Mouse (Mus musculus) cortical plate, adult 2 months (tissue): Measurements from ENCODE around the gene Dnttip2.

Experiments
- CTCF ChIP-seq: fragments of 200-500 bp; IDR thresholded peaks from 2 replicates; pipeline ENCODE4 v1.5.1; 2011; ENCODE audit warnings: mild to moderate bottlenecking, control low read depth, low read length; ENCODE audit not compliant: insufficient read depth; ENCODE audit errors: extremely low read depth
- POLR2A ChIP-seq: fragments of 200-500 bp; IDR thresholded peaks from 2 replicates; pipeline ENCODE4 v1.6.1; 2011; ENCODE audit warnings: mild to moderate bottlenecking, low read length, control low read depth; ENCODE audit not compliant: insufficient read depth; ENCODE audit errors: extremely low read depth

GRCm38 (mm10) chr3:122245215-122245877 lies 28.8 kb upstream of the Dnttip2 start, which contains the start of gene Gclm:
- TF ChIP-seq POLR2A (peak; percentile 79; the same call in 1 of the 2 replicates), CTCF (0 out of 2 replicates have a peak, but pooled peaks have one; percentile 2)
